Mouse (Mus musculus) myocyte (in vitro differentiated cells): ENCODE measurements around the gene Sytl3. TPM values are rescaled to one million over a fixed set of nuclear protein-coding genes. Genes with fewer than 3 reads are reported as not detected.
"Not testable (repeated sequence)": the region's sequence is repeated elsewhere in the genome, so short reads cannot be mapped to it uniquely, and the experiment has no call there.

Experiments
- H3K27me3 ChIP-seq: one replicate; pipeline ENCODE4 v1.6.1; 2011; ENCODE audit not compliant: control insufficient read depth, insufficient read depth, insufficient read length
- H3K36me3 ChIP-seq: one replicate; pipeline ENCODE4 v1.6.1; 2011; ENCODE audit not compliant: control insufficient read depth, insufficient read depth
- H3K4me2 ChIP-seq: one replicate; pipeline ENCODE4 v1.6.1; 2011; ENCODE audit warnings: low read depth, control low read depth
- H3K4me3 ChIP-seq: one replicate; pipeline ENCODE4 v1.5.1; 2011; ENCODE audit warnings: mild to moderate bottlenecking, control low read depth, moderate library complexity
- H3K79me2 ChIP-seq: one replicate; pipeline ENCODE4 v1.6.1; 2011; ENCODE audit not compliant: control insufficient read depth, insufficient read depth
- H3ac ChIP-seq: one replicate; pipeline ENCODE4 v1.6.1; 2011; ENCODE audit not compliant: control insufficient read depth, insufficient read length
- polyA plus RNA-seq: library from polyadenylated mRNA; unstranded; fragments of >200 nt; fragmentation: generic; extraction: Trizol; gene quantifications from one replicate; pipeline ENCODE4 v1.2.1, GENCODE M21; 2012; ENCODE audit warnings: missing spikeins

The Sytl3 gene
- polyA plus RNA-seq, 1 experiment = not detected

GRCm38 (mm10) chr17:6699502-6699901 lies 40.6 kb downstream of the Sytl3 start:
- H3K36me3 ChIP-seq, H3K79me2 ChIP-seq, H3K4me3 ChIP-seq, H3ac ChIP-seq, H3K4me2 ChIP-seq, H3K27me3 ChIP-seq: not testable (repeated sequence)

- not testable (repeated sequence) for H3ac ChIP-seq, H3K79me2 ChIP-seq, H3K4me2 ChIP-seq, H3K4me3 ChIP-seq, H3K27me3 ChIP-seq, H3K36me3 ChIP-seq
These were observed 41.2 kb downstream of the Sytl3 start for GRCm38 (mm10) chr17:6700077-6700476.

GRCm38 (mm10) chr17:6702625-6703221 lies 43.8 kb downstream of the Sytl3 start:
- not testable (repeated sequence) for H3ac ChIP-seq, H3K4me2 ChIP-seq, H3K79me2 ChIP-seq

GRCm38 (mm10) chr17:6703381-6704270 lies 44.7 kb downstream of the Sytl3 start:
- H3K79me2 ChIP-seq = not testable (repeated sequence)

More at GRCm38 (mm10) chr17:6702625-6703221, 43.8 kb downstream of the Sytl3 start:
- not testable (repeated sequence) for H3K36me3 ChIP-seq, H3K27me3 ChIP-seq, H3K4me3 ChIP-seq

GRCm38 (mm10) chr17:6706448-6706847 lies 47.6 kb downstream of the Sytl3 start:
- not testable (repeated sequence) for H3ac ChIP-seq, H3K4me3 ChIP-seq, H3K4me2 ChIP-seq, H3K27me3 ChIP-seq, H3K79me2 ChIP-seq, H3K36me3 ChIP-seq

More at GRCm38 (mm10) chr17:6703381-6704270, 44.7 kb downstream of the Sytl3 start:
- H3K4me3 ChIP-seq, H3ac ChIP-seq, H3K27me3 ChIP-seq, H3K36me3 ChIP-seq, H3K4me2 ChIP-seq: not testable (repeated sequence)

GRCm38 (mm10) chr17:6707422-6707821 lies 48.5 kb downstream of the Sytl3 start:
- not testable (repeated sequence) for H3ac ChIP-seq, H3K4me3 ChIP-seq, H3K27me3 ChIP-seq, H3K36me3 ChIP-seq, H3K79me2 ChIP-seq, H3K4me2 ChIP-seq

GRCm38 (mm10) chr17:6708194-6708593 lies 49.3 kb downstream of the Sytl3 start:
- not testable (repeated sequence) for H3K79me2 ChIP-seq, H3K36me3 ChIP-seq, H3K4me3 ChIP-seq, H3K4me2 ChIP-seq, H3ac ChIP-seq, H3K27me3 ChIP-seq

- H3K36me3 ChIP-seq, H3K4me2 ChIP-seq, H3ac ChIP-seq, H3K27me3 ChIP-seq, H3K4me3 ChIP-seq, H3K79me2 ChIP-seq: not testable (repeated sequence)
These were observed 54.6 kb downstream of the Sytl3 start for GRCm38 (mm10) chr17:6713483-6713882.

- not testable (repeated sequence) for H3K4me3 ChIP-seq, H3K27me3 ChIP-seq, H3K36me3 ChIP-seq, H3ac ChIP-seq, H3K4me2 ChIP-seq, H3K79me2 ChIP-seq
These were observed 55.1 kb downstream of the Sytl3 start for GRCm38 (mm10) chr17:6713944-6714343.
